Mouse (Mus musculus) small intestine, adult 2 months (tissue): ENCODE measurements around the gene Disp1. TPM values are rescaled to one million over a fixed set of nuclear protein-coding genes. Genes with fewer than 3 reads are reported as not detected.

Experiments used
- H3K27ac ChIP-seq: fragments of 200-500 bp; 2 replicates; pipeline ENCODE4 v1.5.1; 2012; ENCODE audit warnings: low read depth, low read length, control low read depth, inconsistent platforms; ENCODE audit not compliant: insufficient read depth
- H3K27me3 ChIP-seq: fragments of 200-500 bp; 2 replicates; pipeline ENCODE4 v1.6.1; 2012; ENCODE audit warnings: mild to moderate bottlenecking, moderate library complexity, low read length, inconsistent platforms; ENCODE audit not compliant: control insufficient read depth, insufficient read depth
- H3K36me3 ChIP-seq: fragments of 200-500 bp; 2 replicates; pipeline ENCODE4 v1.6.1; 2012; ENCODE audit warnings: mild to moderate bottlenecking, low read length, control low read depth, inconsistent platforms; ENCODE audit not compliant: control insufficient read depth, insufficient read depth
- H3K4me1 ChIP-seq: fragments of 200-500 bp; 2 replicates; pipeline ENCODE4 v1.6.1; 2012; ENCODE audit warnings: low read length, inconsistent platforms, mixed read lengths; ENCODE audit not compliant: control insufficient read depth, insufficient read depth, insufficient read length
- H3K4me3 ChIP-seq: fragments of 200-500 bp; 2 replicates; pipeline ENCODE4 v1.5.1; 2012; ENCODE audit warnings: low read depth, mild to moderate bottlenecking, control low read depth, inconsistent platforms, low read length, moderate library complexity
- CTCF ChIP-seq: fragments of 200-500 bp; IDR thresholded peaks from 2 replicates; pipeline ENCODE4 v1.5.1; 2012; ENCODE audit warnings: low read depth, mild to moderate bottlenecking, control low read depth, inconsistent platforms, low read length, moderate library complexity, mixed read lengths; ENCODE audit not compliant: insufficient replicate concordance, insufficient read length; ENCODE audit errors: extremely low read depth
- POLR2A ChIP-seq: fragments of 200-500 bp; IDR thresholded peaks from 2 replicates; pipeline ENCODE4 v1.6.1; 2012; ENCODE audit warnings: low read depth, mild to moderate bottlenecking, control low read depth, inconsistent platforms, low read length, moderate library complexity
- WGBS: fragments of 180-500 bp; shearing (Covaris S2); methylation state at CpG from one replicate; pipeline ENCODE4 v1.1.7; 2018; 5-methylcytosine and 5-hydroxymethylcytosine counted together
- polyA plus RNA-seq: library from polyadenylated mRNA; depleted of rRNA; stranded (reverse); fragments of >200 nt; gene quantifications from 2 replicates; pipeline ENCODE4 v1.2.3, GENCODE M21; 2012

The Disp1 gene
- polyA plus RNA-seq, 1 experiment, result 6.3 TPM

- TF ChIP-seq CTCF, result no peak
- TF ChIP-seq POLR2A, result no peak
- no peak overlapping the region for H3K27ac ChIP-seq
- H3K27me3 ChIP-seq, result no peaks in the 10 kb centered on the region
- 55% methylated on average over 8 of the region's 8 CpGs for WGBS
- no peaks in the 10 kb centered on the region; the same call in 1 of the 2 replicates for H3K36me3 ChIP-seq
- no peak overlapping the region for H3K4me3 ChIP-seq
- H3K4me1 ChIP-seq, result no peaks in the 10 kb centered on the region; the same call in 1 of the 2 replicates
Measured at GRCm38 (mm10) chr1:183164648-183165071, 56.7 kb downstream of the Disp1 start.

GRCm38 (mm10) chr1:183164190-183164580 lies 57.1 kb downstream of the Disp1 start:
- Histone ChIP-seq H3K36me3 (no peaks in the 10 kb centered on the region; the same call in 1 of the 2 replicates), H3K4me3 (no peak overlapping the region), H3K27me3 (no peaks in the 10 kb centered on the region), H3K27ac (no peak overlapping the region), H3K4me1 (no peaks in the 10 kb centered on the region; the same call in 1 of the 2 replicates)
- WGBS, result 84% methylated on average over 6 of the region's 6 CpGs
- no peak for TF ChIP-seq CTCF
- no peak for TF ChIP-seq POLR2A

- Histone ChIP-seq H3K27ac (no peak overlapping the region), H3K36me3 (no peaks in the 10 kb centered on the region; the same call in 1 of the 2 replicates), H3K4me1 (no peaks in the 10 kb centered on the region; the same call in 1 of the 2 replicates), H3K27me3 (no peaks in the 10 kb centered on the region), H3K4me3 (no peak overlapping the region)
- 79% methylated on average over 5 of the region's 5 CpGs for WGBS
- TF ChIP-seq POLR2A, result no peak
- no peak for TF ChIP-seq CTCF
Measured at GRCm38 (mm10) chr1:183163512-183164189, 57.7 kb downstream of the Disp1 start.

GRCm38 (mm10) chr1:183161057-183161456 lies 60.3 kb downstream of the Disp1 start:
- no peak for TF ChIP-seq CTCF
- no peak for TF ChIP-seq POLR2A
- Histone ChIP-seq H3K36me3 (no peaks in the 10 kb centered on the region; the same call in 1 of the 2 replicates), H3K4me3 (no peak overlapping the region), H3K27ac (no peak overlapping the region), H3K27me3 (no peaks in the 10 kb centered on the region), H3K4me1 (no peaks in the 10 kb centered on the region; the same call in 1 of the 2 replicates)
- 93% methylated on average over 11 of the region's 11 CpGs for WGBS

- no peaks in the 10 kb centered on the region for H3K27me3 ChIP-seq
- WGBS, result 61% methylated on average over 6 of the region's 6 CpGs
Measured at GRCm38 (mm10) chr1:183160188-183160587, 61.1 kb downstream of the Disp1 start.

GRCm38 (mm10) chr1:183159183-183159582 lies 62.1 kb downstream of the Disp1 start:
- 90% methylated on average over 7 of the region's 7 CpGs for WGBS
- Histone ChIP-seq H3K4me3 (no peak overlapping the region), H3K27me3 (no peaks in the 10 kb centered on the region), H3K4me1 (peaks cover 6% of the 10 kb centered on the region; the same call in 1 of the 2 replicates), H3K27ac (no peak overlapping the region), H3K36me3 (no peaks in the 10 kb centered on the region)
- TF ChIP-seq CTCF, result no peak
- no peak for TF ChIP-seq POLR2A

More at GRCm38 (mm10) chr1:183160188-183160587, 61.1 kb downstream of the Disp1 start:
- no peak overlapping the region for H3K4me3 ChIP-seq
- TF ChIP-seq CTCF, result no peak
- no peak for TF ChIP-seq POLR2A
- H3K4me1 ChIP-seq, result no peaks in the 10 kb centered on the region; the same call in 1 of the 2 replicates
- no peak overlapping the region for H3K27ac ChIP-seq
- H3K36me3 ChIP-seq, result no peaks in the 10 kb centered on the region; the same call in 1 of the 2 replicates

- Histone ChIP-seq H3K4me3 (no peak overlapping the region), H3K4me1 (peaks cover 7% of the 10 kb centered on the region; the same call in 1 of the 2 replicates), H3K27me3 (no peaks in the 10 kb centered on the region), H3K27ac (no peak overlapping the region), H3K36me3 (no peaks in the 10 kb centered on the region)
- WGBS, result 83% methylated on average over 5 of the region's 5 CpGs
- TF ChIP-seq CTCF (no peak), POLR2A (no peak)
Measured at GRCm38 (mm10) chr1:183155600-183155999, 65.7 kb downstream of the Disp1 start.
